Mouse (Mus musculus) mouse trophoblast stem cell (cell line): ENCODE data around the gene Gm20388.

Source experiments
- in situ Hi-C, 2 experiments: fragments of 300-500 bp; cut with MseI, MboI; formaldehyde crosslinking; loops; 2 replicates in 1 of 2; 3 replicates in 1 of 2; pipeline ENCODE4 v1.15.1; 2025

Gene Gm20388

DNA sequence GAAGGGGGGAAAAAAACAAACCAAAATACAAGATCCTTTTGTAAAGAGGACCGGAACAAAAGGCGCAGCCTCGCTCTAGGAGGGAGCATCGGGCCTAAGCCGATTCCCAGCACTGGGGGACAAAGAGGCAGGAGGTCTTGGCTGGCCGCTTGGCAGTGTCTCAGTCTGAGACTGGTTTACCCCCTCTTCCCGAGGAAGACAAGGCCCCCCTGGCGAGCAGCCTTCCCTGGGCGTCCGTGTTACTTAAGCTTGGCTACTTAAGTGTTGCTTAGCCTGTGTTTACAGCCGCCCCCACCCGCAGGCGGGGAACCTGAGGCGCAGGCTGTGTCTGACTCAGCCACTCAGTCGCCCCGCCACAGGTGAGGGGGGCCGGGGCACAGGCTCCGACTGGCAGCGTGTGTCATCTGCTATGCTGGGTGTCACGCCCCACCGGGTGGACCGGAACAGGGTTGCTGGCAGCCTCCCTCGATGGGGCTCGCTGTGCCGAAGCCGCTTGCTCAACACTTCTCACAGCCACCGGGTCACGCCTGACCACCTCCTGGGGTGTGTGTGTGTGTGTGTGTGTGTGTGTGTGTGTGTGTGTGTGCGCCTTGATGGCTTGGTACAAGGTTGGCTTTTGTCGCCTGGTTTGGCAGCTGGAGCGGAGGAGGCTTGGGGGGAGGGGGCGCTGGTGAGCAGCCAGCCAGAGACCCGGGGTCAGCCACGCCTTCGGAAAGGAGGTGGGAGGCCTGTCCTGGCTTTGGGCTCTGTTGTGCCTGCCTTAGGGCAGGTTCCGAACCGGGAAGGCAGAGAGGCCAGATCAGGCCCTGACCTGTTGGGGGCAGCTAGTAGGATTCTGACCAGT lies 628.0 kb downstream of the Gm20388 start:
- in situ Hi-C loops: no loop called here

DNA sequence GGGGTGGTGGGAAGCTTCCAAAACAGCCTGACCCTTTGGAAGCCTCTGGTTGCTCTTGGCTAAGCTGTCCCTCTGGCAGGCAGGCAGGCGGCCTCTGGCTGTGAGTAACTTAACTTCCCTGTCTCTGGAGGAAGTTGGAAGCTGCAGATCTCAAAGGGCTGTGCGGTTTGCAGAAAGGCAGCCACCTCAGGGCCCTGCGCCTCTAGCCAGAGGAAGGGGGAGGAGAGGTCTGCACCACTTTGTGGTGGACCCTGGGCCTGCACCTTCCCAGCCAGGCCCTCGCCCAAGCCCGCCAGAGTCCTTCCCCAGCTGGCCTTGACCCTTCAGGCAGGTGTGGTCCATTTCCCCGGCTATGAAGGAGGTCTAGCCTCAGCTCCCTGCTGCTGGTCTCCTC lies 628.7 kb downstream of the Gm20388 start:
- in situ Hi-C loops: no loop called here

DNA sequence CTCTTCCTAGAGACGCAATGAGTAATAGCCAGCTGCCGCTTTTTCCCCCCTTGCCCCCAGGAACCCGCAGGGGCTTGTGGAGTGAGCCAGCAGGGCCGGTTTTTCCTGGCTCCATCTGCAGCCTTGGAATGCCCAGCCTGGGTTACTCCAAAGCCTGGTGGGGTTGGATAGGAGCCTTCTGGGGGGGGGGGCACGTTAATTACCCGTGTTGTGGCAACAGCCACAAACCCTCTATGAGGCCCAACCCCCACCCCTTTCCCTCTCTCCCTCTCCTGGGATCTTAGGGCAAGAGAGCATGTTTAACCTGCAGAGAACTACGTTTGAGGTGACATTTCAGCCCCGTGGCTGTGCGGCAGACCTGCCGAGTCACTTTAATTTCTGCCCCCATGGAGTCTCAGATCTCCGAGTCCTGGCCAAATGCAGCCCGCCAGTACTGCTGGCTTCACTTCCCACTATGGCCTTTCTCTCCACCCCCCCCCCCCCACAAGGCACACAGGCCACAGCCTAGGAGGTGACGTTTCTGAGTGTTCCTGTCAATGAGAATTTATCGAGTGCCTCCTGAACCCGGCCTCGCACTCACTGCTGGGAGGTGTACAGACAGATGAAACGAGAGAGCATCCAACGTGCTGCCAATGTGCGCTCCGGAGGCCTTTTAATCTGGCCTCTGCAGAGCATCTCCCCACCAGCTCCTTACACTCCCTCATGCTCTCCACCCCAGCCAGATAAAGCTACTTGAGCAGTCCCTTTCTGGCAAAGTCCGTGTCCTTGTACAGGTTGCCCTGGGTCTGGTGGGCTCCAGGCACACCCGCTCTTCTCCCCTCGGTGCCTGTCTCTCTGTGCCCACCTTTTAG lies 629.4 kb downstream of the Gm20388 start:
- in situ Hi-C loops: no loop called here

DNA sequence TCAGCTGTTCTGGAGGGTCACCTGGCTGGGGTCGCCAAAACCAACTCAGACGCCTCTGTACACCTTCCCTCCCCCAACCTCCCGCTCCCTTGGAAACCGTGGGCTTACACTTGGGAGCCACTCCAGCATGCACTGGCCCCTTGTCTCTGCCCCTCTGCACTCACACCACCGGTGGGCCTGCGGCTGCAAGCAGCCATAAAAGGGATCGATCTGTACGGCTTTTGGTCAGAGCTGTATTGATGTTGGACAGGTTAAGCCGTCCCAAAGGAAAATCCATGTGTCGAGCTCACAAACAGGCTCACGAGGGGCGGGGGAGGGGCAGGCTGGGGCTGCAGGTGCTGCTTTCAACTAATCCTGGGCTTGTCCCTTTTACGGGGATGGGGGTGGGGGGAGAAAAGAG lies 632.4 kb downstream of the Gm20388 start:
- in situ Hi-C loops: no loop called here

DNA sequence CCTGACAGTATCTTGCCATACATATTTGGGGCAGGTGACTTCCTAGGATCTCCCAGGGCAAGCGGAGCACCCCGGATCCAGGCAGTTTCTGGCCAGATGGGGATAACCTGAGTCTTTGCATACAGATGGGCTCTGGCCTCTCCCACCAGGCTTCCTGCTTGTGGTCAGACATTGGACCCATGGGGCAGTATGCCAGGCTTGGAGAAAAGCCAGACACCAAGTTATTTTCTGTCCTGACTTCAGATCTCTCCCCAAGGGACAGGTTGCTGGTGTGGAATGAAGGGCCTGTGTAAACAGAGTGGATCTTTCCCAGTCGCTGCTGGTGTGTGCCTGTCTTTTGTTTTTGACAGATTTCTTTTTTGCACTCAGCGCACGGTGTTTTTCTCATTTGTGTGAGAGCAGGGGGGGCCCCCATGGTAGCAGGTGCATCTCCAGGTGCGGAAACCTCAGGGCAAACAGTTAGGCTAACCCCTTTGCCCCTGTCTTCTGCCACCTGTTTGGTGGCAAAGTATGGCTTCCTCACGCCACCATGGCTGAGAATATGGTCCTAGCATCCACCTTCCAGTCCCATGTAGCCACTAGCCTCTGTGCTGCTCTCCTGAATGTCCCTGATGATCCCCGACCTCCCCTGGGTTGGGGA lies 632.9 kb downstream of the Gm20388 start:
- in situ Hi-C loops: no loop called here

DNA sequence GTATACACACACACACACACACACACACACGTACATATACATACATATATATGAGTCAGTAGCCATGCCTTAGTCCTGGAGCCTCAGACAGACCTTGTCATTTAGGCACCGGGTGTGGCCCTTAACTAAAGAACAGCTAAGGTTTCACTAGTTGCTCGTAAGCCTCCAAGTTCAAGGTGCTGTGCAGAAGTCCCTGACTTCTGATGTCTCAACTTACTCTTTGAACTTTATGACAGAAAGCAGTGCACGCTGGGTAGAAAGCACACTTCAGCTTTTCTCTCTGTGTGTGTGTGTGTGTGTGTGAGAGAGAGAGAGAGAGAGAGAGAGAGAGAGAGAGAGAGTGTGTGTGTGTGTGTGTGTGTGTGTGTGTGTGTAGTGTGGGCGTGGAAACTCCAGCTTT lies 633.5 kb downstream of the Gm20388 start:
- in situ Hi-C loops: no loop called here

DNA sequence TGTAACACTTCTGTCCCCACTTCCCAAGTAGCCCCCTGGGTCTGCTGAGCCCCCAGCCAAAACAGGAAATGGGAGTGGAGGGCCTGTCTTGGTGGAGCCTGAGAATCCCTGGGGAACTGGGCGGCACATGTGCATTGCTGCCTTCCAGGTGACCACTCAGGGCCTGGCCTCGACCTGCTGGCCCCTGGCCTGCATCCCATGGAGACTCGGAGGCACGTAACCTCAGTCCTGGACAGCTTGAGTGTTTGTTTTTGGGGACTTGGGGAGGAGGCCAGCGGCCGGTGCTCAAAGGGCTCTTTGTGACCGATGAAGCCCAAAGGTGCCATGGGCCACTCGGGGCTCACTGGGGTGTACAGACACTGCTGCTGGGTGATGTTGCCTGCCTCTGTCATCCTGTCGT lies 636.9 kb downstream of the Gm20388 start:
- in situ Hi-C loops: no loop called here

DNA sequence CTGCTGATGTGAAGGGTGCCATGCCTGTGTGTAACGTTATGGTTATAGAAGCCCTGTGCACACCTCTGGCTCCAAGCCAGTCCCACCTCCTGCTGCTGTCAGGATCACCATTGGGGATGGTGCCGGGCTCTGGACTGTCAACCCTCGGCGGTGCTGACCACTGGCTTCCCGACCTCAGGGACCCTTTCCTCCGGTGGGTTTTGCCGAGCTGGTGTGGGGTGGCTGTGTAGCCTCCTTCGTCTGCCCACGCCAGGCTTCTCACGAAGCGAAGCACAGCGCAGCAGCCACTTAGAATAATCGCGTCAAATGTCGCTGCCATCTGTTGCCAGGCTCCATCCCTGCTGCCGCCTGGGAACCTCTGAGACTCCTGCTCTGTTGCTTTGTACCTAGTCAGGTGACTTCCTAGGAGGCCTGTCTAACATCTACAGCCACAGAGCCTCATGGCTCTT lies 637.7 kb downstream of the Gm20388 start:
- in situ Hi-C loops: no loop called here

DNA sequence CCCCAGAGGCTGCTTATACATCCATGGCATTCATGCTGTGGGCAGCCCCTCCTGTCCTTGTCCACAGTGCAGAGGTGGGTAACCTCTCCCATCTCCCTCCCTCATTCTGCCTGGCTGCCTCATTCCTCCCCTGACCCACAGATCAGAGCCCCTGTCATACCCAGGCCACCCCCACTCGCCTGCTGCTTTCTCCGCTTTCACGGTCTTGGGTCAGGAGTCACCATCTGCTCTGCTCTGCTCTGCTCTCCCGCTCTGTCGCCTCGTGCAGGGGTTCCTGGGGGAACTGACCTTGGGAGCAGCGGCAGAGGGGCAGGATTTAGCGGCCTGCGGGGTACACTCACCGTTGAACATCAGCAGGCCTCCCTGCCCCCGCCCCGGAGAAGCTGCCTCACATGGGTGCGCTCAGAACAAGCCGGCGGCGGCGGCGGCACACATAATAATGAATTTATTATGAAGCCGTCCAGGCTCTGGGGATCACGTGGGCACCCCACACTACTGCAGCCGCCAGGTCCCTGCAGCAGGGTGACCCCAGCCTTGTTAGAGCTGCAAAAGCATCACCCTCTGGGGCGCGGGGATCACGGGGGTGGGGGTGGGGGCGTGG lies 638.8 kb downstream of the Gm20388 start:
- in situ Hi-C loops: no loop called here

DNA sequence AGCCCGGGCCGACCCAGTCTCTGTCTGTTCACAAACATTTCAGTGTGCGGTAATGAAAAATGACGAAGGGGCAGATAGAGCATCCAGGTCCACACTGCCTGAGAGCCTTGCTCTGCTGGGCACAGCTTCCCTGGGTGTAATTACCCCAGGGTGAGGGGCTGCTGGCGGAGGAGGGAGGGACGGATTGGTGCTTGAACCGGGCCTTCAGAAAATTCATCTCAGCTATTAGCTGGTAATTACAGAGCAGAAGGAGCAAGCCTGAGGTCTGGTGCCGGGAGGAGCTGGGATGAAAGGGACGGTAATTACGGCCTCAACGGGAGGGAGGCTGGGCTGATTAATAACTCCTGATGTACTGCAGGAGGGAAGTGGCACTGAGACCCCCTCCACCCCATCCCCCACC lies 639.3 kb downstream of the Gm20388 start:
- in situ Hi-C loops: no loop called here

DNA sequence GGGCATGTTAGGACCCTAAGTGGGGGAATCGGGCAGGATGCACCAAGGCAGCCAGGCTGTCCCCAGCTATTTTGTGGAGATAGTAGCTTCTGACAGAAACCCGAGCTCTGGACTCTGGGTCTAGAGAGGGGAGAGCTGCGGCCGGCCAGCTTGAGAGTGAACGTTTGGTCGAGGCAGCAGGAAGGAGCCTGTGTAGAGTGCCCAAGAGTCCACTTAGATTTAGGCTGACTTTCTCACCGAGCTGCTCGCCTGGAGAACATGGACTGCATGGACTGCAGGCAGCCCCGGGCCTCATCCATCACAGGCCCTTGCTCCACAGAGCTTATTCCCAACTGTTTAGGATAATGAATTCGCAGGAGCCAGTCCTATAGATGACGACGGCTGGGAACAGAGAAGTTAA lies 639.8 kb downstream of the Gm20388 start:
- in situ Hi-C loops: no loop called here

DNA sequence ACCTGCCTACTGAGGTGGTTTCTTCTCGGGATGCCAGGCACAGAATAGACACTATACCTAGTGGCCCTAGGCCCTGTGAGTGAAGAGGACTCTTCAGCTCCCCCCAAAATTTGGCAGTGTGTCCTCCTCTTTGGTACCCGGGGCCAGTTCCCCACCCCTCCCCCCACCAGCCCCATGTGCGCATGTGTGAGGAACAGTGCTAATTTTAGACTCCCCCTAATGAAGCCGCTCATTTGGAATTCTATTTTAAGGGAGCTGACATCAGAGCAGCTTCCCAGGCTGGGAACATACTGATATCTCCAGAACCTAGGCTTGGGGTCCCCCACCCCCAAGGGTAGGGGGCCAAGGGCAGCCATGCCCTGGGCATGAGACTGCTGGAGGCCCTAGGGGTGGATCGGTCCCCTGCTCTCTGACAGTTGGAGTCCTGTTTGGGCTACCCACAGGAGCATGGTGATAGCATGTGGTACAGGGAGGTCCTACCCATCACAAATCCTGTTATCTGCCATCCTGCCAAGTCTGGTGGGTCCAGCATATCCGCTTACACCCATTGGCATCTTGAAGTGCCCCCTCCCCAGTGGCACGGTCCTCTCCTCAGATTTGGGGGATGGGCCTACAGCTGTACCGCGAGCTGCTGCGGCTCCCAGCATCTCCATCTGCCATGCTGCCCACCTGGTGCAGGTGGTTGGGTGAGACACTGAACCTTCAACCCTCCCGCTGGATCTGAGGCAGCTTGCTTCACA lies 640.5 kb downstream of the Gm20388 start:
- in situ Hi-C loops: no loop called here

DNA sequence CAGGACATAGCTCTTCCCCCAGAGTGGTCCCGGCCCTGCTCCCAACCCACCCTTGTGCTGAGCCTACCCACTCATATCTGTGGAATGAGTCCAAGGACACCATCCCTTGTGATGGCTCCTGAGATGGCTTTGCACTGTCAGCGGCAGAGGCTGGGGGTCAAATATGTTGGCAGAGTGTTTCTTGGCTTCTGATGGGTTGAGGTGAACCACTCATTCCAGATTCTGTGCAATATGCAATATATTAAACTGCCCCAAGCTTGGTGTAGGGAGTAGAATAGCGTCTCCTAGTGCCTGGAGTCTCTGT lies 641.0 kb downstream of the Gm20388 start:
- in situ Hi-C loops: no loop called here

DNA sequence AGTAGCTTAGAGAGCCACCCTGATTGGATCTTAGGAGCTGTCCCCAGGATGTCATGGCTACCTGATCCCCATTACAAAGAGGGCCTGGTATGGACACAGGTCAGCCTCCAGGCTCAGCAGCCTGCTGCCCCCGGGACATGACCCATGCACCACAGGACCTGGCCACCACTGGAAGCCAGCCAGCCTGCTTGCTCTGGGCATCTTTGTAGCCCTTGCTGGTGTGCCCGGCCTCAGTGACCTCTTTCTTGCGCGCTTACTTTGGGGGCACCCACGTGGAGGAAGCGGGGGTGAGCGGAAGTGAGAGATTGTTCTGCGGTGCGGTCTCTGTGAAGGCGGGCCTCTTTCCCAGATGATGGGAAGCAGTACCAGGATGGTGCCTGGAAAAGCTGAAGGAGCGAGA lies 641.9 kb downstream of the Gm20388 start:
- in situ Hi-C loops: no loop called here

DNA sequence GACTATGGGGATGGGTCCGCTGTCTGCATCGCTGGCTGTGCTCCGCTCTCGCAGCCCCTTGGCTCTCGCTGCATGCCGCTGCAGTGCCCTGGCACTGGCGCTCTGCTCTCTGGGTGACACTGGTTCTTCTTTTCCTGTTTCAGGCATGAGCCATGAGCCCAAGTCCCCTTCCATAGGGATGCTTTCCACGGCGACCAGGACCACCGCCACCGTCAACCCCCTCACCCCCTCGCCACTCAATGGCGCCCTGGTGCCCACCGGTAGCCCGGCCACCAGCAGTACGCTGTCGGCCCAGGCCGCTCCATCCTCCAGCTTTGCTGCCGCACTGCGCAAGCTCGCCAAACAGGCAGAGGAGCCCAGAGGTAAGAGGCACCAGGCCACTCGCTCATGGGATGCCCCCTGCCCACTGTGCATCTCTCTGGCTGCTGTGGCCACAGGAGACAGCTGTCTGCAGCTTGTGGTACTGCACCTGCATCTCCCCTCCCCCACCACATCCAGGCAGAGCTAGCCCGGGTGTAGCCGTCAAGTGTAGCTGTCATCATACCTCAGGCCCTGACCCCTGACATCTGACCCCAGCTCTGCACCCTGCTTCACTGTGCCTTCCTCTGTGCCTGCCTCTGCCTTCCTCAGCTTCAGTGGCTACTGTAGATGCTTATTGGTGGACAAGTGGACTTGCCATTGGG lies 642.9 kb downstream of the Gm20388 start:
- in situ Hi-C loops: no loop called here

DNA sequence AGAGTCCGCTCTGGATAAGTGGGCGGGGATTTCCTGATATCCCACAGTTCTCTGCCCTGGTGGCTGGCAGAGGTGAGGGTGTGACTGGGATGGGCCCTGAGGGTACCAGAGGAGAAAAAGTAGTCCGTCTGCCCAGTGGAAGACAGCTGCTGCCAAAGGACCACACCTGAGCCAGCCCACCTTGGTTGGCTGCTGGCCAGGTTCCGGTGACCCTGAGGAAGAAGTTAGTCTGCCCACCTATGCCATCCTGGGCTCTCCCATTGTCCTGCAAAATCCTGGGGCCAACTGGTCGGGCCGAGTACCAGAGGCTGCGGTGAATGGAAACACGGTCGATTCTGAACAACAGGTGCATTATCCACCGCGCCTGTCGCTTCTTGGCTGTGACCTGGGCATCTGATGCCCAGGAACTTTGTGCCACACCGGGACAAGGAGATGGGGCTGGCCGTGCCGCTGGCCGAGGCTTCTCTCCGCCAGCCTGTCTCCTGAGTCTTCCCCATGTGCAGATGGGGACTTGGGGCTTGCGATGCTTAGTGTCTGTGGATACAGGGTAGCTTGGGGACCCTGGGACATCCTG lies 643.9 kb downstream of the Gm20388 start:
- in situ Hi-C loops: no loop called here

DNA sequence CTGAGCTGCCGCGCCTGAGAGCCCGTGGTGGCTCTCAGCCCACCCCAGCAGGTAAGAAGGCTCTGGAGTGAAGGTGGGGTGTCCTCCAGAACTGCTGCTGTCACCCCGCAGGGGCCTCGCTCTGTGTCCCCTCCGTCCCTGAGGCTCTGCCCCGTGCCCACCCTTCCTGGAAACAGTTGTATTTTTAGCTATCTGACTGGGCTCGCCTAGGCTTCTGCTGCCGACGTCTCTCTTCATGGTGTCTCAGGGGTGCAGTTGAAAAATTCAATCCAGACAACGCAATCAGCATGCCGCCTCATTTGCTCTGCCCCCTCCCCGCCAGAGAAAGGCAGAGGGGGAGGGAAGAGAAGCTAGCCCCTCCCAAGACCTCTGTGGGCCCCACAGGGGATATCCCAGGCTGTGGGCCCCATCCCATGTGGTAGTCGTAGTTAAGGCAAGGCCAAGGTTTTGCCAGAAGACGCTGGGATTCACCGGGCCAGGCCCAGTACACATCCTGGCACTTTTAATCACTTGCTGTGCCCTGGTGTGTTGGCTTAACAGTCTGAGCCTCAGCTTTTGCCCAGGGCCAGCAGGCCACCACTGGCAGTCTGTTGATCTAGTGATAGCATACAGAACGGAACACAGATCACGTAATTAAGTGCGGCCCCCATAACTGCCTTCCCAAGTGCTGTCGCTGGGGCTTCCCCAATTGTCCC lies 645.7 kb downstream of the Gm20388 start:
- in situ Hi-C loops: no loop called here

DNA sequence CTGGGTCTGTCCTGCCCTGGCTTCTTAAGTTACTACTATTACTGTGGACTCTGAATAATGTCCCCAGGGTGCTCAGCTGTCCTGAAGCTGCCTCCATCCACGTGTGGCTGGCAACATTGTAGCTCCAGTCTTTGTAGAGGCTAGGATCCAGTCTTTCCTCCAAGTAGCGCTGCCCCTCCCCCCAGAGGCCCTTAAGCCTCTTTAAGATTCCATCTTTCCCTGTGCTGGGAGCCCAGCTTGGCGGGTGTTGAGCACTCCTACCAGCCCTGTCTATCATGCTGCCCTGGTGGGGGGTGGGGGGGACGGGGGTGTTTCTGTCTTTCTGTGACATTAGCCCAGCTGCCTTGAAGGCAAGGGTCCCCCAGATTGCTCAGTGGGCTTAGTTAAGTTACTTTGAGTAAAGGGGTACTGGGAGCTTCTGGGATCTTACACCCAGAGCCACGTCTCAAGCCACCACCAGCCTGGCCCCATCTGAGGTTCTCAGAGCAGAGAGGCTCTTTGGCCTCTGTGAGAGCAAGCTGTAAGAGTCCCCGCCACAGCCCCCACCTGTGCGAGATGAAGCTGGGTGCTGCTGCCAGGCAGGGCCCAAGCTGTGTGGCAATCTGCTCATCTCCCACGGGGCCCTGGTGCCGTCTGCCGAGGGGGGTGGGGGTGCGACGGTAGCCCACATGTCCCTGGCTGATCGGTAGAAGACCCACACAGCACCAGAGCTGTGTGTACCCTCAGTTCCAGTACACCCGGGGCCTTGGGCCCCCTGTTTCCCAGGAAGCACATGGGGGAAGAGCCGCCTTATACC lies 646.7 kb downstream of the Gm20388 start:
- in situ Hi-C loops: no loop called here

DNA sequence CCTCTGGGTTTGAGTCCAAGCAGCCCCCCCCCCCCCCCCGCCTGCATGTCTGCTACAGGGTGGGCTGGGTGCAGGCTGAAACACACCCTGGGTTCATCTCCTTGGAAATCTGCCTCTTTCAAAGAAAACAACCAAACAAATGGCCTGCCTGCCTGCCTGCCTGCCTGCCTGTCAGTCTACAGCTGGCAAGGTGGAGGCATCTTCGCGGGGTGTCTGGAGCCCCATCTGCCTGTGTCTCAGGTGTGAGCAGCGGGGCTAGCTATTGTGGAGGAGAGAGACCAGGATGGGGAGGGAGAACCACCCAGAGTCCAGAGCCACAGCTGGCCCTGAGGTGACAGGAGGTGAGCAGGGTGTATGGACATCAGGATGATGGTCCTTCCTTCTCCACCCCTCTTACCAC lies 647.5 kb downstream of the Gm20388 start:
- in situ Hi-C loops: no loop called here
